Comparison of ENCODE assay signal across 17 mouse cellular contexts in the genomic region with DNA sequence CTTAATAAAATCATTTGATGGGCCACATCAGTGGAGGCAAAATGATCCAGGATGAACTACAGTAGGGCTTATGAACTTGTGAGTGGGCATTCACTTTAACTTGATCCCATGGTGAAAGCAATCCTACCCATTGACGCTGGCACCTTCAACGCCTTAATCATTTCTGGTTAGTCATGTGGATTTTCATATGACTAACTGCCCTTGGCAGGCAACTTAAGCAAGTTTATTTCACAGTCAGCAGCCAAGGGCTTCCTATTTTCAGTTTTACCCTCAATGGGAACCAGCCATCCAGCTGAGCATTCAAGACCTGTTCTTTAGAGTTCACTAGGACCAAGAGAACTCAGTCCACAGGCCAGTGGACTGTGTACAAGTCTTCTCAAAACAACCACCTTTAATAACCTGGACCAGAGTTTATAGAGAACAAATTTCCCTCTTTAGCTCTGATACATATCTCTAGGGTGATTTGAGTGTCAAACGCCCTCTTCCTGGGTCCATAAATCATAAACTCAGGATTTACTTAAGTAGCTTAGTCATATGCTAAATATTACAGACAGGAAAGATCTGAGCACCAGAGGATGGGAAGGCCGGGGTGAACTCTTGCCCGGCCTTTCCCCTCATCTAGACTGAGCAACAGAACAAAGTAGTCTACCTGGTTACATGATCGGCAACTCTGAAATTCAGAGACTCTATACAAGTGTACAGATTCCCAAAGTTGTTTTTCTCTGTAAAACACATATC.
DNase-seq lines count a peak whose midpoint lies in the region; ATAC-seq and TF ChIP-seq lines count a peak whose summit lies in the region.
"Had no signal": no experiment of that assay in that cellular context is flagged by ENCODE, and none has a peak within 500 bp of the region (broad histone marks: within the 10 kb centered on the region; RNA-seq: fewer than 3 reads in every experiment).

No protein-coding gene starts in this region.

- H3K27ac ChIP-seq in liver, adult 2 months (replicated peaks; ENCODE audit: insufficient read depth, low read depth, low read length), result no peak overlapping the region
- H3K27ac ChIP-seq in bone marrow macrophage, adult 2 months (ENCODE audit: insufficient read depth, low read depth, low read length), result peak overlapping the region; percentile 98
- H3K27ac ChIP-seq in macrophage, result peak overlapping the region; percentile 89
- H3K27ac ChIP-seq in forebrain, embryonic 16.5 days (ENCODE audit: low read length), result no peak overlapping the region
- H3K27ac ChIP-seq: embryonic facial prominence, embryonic 12.5 days; forebrain, embryonic 13.5 days; liver, embryonic 12.5 days; stomach, postnatal 0 days had no signal

- H3K9me3 ChIP-seq in forebrain, embryonic 16.5 days (ENCODE audit: control insufficient read depth, low read length), result no peaks in the 10 kb centered on the region
- H3K9me3 ChIP-seq: embryonic facial prominence, embryonic 12.5 days; forebrain, embryonic 13.5 days; liver, embryonic 12.5 days had no signal

- no peak for TF ChIP-seq CTCF in liver, adult 2 months (IDR thresholded peaks at IDR 0.05; ENCODE audit: low read depth, low read length)
- TF ChIP-seq CTCF in bone marrow macrophage, adult 2 months (IDR thresholded peaks at IDR 0.05; ENCODE audit: low read depth, low read length), result no peak

- no peak overlapping the region for H3K4me3 ChIP-seq in liver, adult 2 months (ENCODE audit: insufficient read depth, low read depth, low read length)
- H3K4me3 ChIP-seq in bone marrow macrophage, adult 2 months (ENCODE audit: insufficient read depth, low read length), result no peak overlapping the region
- H3K4me3 ChIP-seq in macrophage (ENCODE audit: inconsistent target), result no peak overlapping the region
- H3K4me3 ChIP-seq in forebrain, embryonic 16.5 days (replicated peaks; ENCODE audit: low read length), result no peak overlapping the region
- H3K4me3 ChIP-seq: embryonic facial prominence, embryonic 12.5 days; forebrain, embryonic 13.5 days; liver, embryonic 12.5 days had no signal

- no peaks in the 10 kb centered on the region for H3K79me2 ChIP-seq in liver, adult 2 months (ENCODE audit: control insufficient read depth, insufficient read depth, low read length)
- H3K79me2 ChIP-seq in macrophage (ENCODE audit: inconsistent target), result no peaks in the 10 kb centered on the region

- DNase-seq in adrenal gland, adult 2 months, result peak; percentile 71
- no peak for DNase-seq in adrenal gland, postnatal 4 days (ENCODE audit: low spot score in 2 of 2)
- peak; percentile 43 for DNase-seq in liver, adult 2 months (ENCODE audit: extremely low read depth, low read depth, low spot score)
- no peak for DNase-seq in liver
- no peak for DNase-seq in B cell, adult 2 months
- DNase-seq: cerebellum, adult 9-10 months; lung, postnatal 10 days; thymus, postnatal 36 days had no signal

- no peaks in the 10 kb centered on the region for H3K36me3 ChIP-seq in liver, adult 2 months (ENCODE audit: control insufficient read depth, insufficient read depth, low read length)
- H3K36me3 ChIP-seq in macrophage (ENCODE audit: inconsistent target), result no peaks in the 10 kb centered on the region
- no peaks in the 10 kb centered on the region for H3K36me3 ChIP-seq in forebrain, embryonic 16.5 days (ENCODE audit: control insufficient read depth, insufficient read depth)
- H3K36me3 ChIP-seq: embryonic facial prominence, embryonic 12.5 days; liver, embryonic 12.5 days had no signal

- no peaks in the 10 kb centered on the region for H3K4me1 ChIP-seq in liver, adult 2 months (ENCODE audit: control insufficient read depth, insufficient read depth, low read length)
- peaks cover 30% of the 10 kb centered on the region for H3K4me1 ChIP-seq in bone marrow macrophage, adult 2 months (ENCODE audit: control insufficient read depth, insufficient read depth, low read length)
- no peaks in the 10 kb centered on the region for H3K4me1 ChIP-seq in forebrain, embryonic 16.5 days (replicated peaks; ENCODE audit: control insufficient read depth, insufficient read depth, low read length)
- H3K4me1 ChIP-seq: embryonic facial prominence, embryonic 12.5 days; forebrain, embryonic 13.5 days; liver, embryonic 12.5 days had no signal

- no peak overlapping the region for H3K4me2 ChIP-seq in forebrain, embryonic 16.5 days (ENCODE audit: low read length)
- H3K4me2 ChIP-seq: embryonic facial prominence, embryonic 12.5 days; forebrain, embryonic 13.5 days; heart, embryonic 11.5 days; liver, embryonic 12.5 days had no signal

- no peak for TF ChIP-seq POLR2A in liver, adult 2 months (IDR thresholded peaks at IDR 0.05; ENCODE audit: extremely low read depth, insufficient read depth, low read length)
- TF ChIP-seq POLR2A in bone marrow macrophage, adult 2 months (IDR thresholded peaks at IDR 0.05; ENCODE audit: borderline replicate concordance, low read depth, low read length), result no peak

- ATAC-seq in forebrain, embryonic 16.5 days, result no peak
- ATAC-seq: forebrain, embryonic 13.5 days; liver, embryonic 12.5 days; midbrain, embryonic 16.5 days had no signal

- H3K9ac ChIP-seq in liver, adult 2 months (ENCODE audit: low read depth, low read length), result no peak overlapping the region
- no peak overlapping the region for H3K9ac ChIP-seq in forebrain, embryonic 16.5 days (replicated peaks; ENCODE audit: low read depth, low read length)
- H3K9ac ChIP-seq: embryonic facial prominence, embryonic 12.5 days; forebrain, embryonic 13.5 days; liver, embryonic 12.5 days had no signal

- H3K27me3 ChIP-seq in liver, adult 2 months (ENCODE audit: control insufficient read depth, insufficient read depth, low read length), result no peaks in the 10 kb centered on the region
- no peaks in the 10 kb centered on the region for H3K27me3 ChIP-seq in forebrain, embryonic 16.5 days (replicated peaks; ENCODE audit: control insufficient read depth, insufficient read depth, low read length)
- H3K27me3 ChIP-seq: embryonic facial prominence, embryonic 12.5 days; forebrain, embryonic 13.5 days; liver, embryonic 12.5 days had no signal

- WGBS in liver, adult 2 months, result 77% methylated on average over 6 of the region's 6 CpGs
- WGBS in macrophage (ENCODE audit: missing documents), result 5% methylated on average over 6 of the region's 6 CpGs
- WGBS in forebrain, embryonic 16.5 days, result 96% methylated on average over 6 of the region's 6 CpGs

Comparison
In these comparisons a context has a peak if more than half of its experiments do, and no peak if none do; other contexts are left out.
1. DNase-seq: peak in adrenal gland, adult 2 months (single experiment) and liver, adult 2 months (single experiment); none in adrenal gland, postnatal 4 days (0 of 2), liver (single experiment) and B cell, adult 2 months (0 of 2).
2. H3K27ac ChIP-seq: peak in bone marrow macrophage, adult 2 months (single experiment) and macrophage (single experiment); none in liver, adult 2 months (single experiment) and forebrain, embryonic 16.5 days (single experiment).